Mouse (Mus musculus): ENCODE data around the gene Abhd12b. TPM values are rescaled to one million over a fixed set of nuclear protein-coding genes. Genes with fewer than 3 reads are reported as not detected.

Gene Abhd12b
- polyA plus RNA-seq, 1 experiment from 2014 or later, result 1.6 TPM

DNA sequence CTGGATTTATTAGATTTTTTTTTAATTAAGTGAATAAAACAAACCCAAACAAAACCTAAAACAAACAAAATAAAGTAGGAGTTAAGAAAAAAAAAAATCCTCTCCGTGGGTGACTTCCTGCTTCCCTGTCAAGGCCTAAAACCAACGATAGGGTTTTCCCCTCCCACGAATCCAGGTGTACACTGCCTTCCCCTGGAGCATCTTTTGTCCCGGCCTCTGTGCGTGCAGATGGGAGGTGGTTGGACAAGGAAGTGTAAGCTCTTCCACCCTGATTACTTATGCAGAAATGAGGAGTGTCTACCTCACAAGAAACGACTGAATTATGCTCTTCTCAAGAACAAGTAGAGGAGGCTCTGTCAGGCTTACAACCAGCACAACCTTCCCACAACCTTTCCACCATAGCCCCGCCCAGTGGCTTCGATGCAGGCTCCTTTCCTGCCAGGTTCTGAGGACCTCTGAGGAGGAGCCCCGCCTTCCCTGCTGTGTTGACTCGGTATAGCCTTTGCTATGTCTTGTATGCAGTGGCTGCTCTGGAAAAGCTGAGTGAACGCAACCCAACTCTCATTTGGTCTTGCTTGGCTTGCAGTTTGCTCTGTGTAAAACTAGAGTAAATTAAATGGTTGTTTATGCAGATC is 5.2 kb upstream of the Abhd12b start:
- Histone ChIP-seq H3K4me1 (replicated peaks; ENCODE audit: control insufficient read depth, insufficient read depth) (no peaks in the 10 kb centered on the region), H3K9ac (ENCODE audit: low read length) (peak overlapping the region; percentile 51; the same call in 1 of the 2 replicates), H3K9me3 (ENCODE audit: control insufficient read depth, low read length) (no peaks in the 10 kb centered on the region), H3K27ac (replicated peaks) (peak overlapping the region; percentile 63; the same call in 1 of the 2 replicates), H3K4me2 (replicated peaks; ENCODE audit: low read depth) (peak overlapping the region; percentile 58), H3K36me3 (ENCODE audit: control insufficient read depth, insufficient read depth, low read length) (no peaks in the 10 kb centered on the region), H3K27me3 (ENCODE audit: control insufficient read depth, insufficient read depth, low read length) (no peaks in the 10 kb centered on the region), H3K4me3 (ENCODE audit: low read depth, low read length) (peak overlapping the region; percentile 36)
- ATAC-seq (ENCODE audit: low FRiP score, low TSS enrichment), result peak; percentile 60; the same call in 1 of the 2 replicates
- DNase-seq (ENCODE audit: low spot score), result peak; percentile 39
- 16% methylated on average over 11 of the region's 11 CpGs for WGBS
- TF ChIP-seq EP300 (optimal IDR thresholded peaks at IDR 0.05), result no peak
- TF ChIP-seq CTCF (IDR thresholded peaks at IDR 0.05; ENCODE audit: low read depth), result no peak

DNA sequence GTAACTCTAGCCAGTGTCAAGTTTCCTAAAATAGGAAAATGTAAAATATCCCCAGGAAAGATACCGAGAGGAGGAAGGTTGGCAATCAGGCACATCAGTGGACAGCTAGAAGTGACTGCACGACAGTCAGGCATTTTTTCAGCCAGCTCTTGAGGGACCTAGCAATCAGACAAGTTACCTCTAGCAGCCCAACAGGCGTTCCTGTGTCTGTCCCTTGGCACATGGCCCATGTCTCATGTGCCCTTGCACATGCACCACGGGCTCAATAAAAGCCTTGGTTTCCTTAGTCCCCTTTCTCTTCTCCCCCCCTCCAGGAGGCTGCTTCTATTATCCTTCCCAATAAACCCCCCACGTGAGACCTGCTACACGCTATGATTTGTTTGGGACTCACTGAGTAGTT is 2.3 kb downstream of the Abhd12b start:
- Histone ChIP-seq H3K4me3 (ENCODE audit: low read depth, low read length) (no peak overlapping the region), H3K27ac (replicated peaks) (no peak overlapping the region), H3K9me3 (ENCODE audit: control insufficient read depth, low read length) (no peaks in the 10 kb centered on the region), H3K9ac (ENCODE audit: low read length) (no peak overlapping the region), H3K36me3 (ENCODE audit: control insufficient read depth, insufficient read depth, low read length) (no peaks in the 10 kb centered on the region), H3K4me2 (replicated peaks; ENCODE audit: low read depth) (no peak overlapping the region), H3K4me1 (replicated peaks; ENCODE audit: control insufficient read depth, insufficient read depth) (no peaks in the 10 kb centered on the region), H3K27me3 (ENCODE audit: control insufficient read depth, insufficient read depth, low read length) (no peaks in the 10 kb centered on the region)
- TF ChIP-seq CTCF (IDR thresholded peaks at IDR 0.05; ENCODE audit: low read depth), result no peak
- no peak for TF ChIP-seq EP300 (optimal IDR thresholded peaks at IDR 0.05)
- DNase-seq (ENCODE audit: low spot score) (no peak), ATAC-seq (ENCODE audit: low FRiP score, low TSS enrichment) (no peak)
- WGBS, result 60% methylated on average over 6 of the region's 6 CpGs

DNA sequence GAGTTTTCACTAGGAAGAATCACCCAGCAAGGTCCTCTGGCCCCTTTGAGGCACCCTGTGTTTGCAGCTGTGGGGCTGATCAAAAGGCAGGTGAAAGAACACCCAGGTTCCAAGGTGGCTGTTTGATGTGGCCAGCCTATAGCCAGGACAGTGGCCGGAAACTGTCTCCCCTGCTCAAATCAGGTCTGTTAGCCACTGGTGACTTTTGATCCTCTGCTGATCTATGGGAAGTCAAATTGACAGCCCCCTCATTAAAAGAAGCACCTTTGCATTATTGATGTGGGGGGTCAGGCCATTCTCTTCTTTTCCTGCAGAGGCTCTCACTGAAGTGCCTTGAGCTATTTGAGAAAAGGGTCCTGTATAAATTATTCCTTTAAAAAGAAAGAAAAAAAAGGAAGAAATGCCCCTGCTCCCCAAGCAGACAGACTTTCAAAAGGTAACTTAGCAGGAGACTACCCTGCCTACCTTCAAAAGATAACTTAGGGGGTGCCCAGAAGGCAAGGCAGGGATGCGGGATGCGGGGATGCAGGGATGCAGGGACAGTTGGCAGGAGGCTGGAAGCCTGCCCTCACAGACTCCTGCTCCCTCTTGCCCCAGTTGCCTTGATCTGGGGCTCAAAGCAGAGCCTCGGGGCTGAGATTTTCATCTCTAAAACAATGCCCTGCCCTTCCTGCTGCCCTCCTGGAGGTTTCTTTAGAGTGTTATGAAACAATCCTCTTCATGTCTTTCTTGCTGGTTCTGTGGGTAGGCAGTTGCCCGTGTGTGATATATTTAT is 3.5 kb downstream of the Abhd12b start:
- Histone ChIP-seq H3K9ac (ENCODE audit: low read length) (no peak overlapping the region), H3K27ac (replicated peaks) (no peak overlapping the region), H3K9me3 (ENCODE audit: control insufficient read depth, low read length) (no peaks in the 10 kb centered on the region), H3K4me3 (ENCODE audit: low read depth, low read length) (no peak overlapping the region), H3K27me3 (ENCODE audit: control insufficient read depth, insufficient read depth, low read length) (no peaks in the 10 kb centered on the region), H3K4me2 (replicated peaks; ENCODE audit: low read depth) (no peak overlapping the region), H3K36me3 (ENCODE audit: control insufficient read depth, insufficient read depth, low read length) (no peaks in the 10 kb centered on the region), H3K4me1 (replicated peaks; ENCODE audit: control insufficient read depth, insufficient read depth) (no peaks in the 10 kb centered on the region)
- WGBS, result 51% methylated on average over 5 of the region's 5 CpGs
- no peak for TF ChIP-seq CTCF (IDR thresholded peaks at IDR 0.05; ENCODE audit: low read depth)
- no peak for TF ChIP-seq EP300 (optimal IDR thresholded peaks at IDR 0.05)
- DNase-seq (ENCODE audit: low spot score), result no peak
- ATAC-seq (ENCODE audit: low FRiP score, low TSS enrichment), result no peak

DNA sequence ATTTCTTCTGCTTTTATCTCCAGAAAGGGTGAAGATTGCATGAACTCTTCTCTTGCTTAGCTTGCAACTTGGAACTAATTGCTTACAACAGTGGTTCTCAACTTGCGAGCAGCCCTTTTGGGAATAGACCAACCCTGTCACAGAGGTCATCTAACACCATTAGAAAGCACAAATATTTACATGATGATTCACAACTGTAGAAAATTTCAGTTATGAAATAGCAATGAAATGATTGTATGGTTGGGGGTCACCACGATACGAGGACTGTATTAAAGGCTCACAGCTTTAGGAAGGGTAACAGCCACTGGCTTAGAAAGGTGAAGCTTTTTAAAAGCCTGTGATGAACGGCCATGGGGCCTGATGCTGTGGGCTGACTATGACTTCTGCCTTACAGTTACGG is 7.1 kb downstream of the Abhd12b start:
- no peak for ATAC-seq (ENCODE audit: low FRiP score, low TSS enrichment)
- H3K4me2 ChIP-seq (replicated peaks; ENCODE audit: low read depth), result no peak overlapping the region
- H3K9me3 ChIP-seq (ENCODE audit: control insufficient read depth, low read length), result no peaks in the 10 kb centered on the region
- no peaks in the 10 kb centered on the region for H3K36me3 ChIP-seq (ENCODE audit: control insufficient read depth, insufficient read depth, low read length)
- H3K4me1 ChIP-seq (replicated peaks; ENCODE audit: control insufficient read depth, insufficient read depth), result no peaks in the 10 kb centered on the region; the same call in 1 of the 2 replicates
- 36% methylated on average over 5 of the region's 5 CpGs for WGBS
- no peak for DNase-seq (ENCODE audit: low spot score)
- H3K4me3 ChIP-seq (ENCODE audit: low read depth, low read length), result no peak overlapping the region
- no peak overlapping the region for H3K27ac ChIP-seq (replicated peaks)
- H3K9ac ChIP-seq (ENCODE audit: low read length), result no peak overlapping the region
- TF ChIP-seq EP300 (optimal IDR thresholded peaks at IDR 0.05) (no peak), CTCF (IDR thresholded peaks at IDR 0.05; ENCODE audit: low read depth) (no peak)
- no peaks in the 10 kb centered on the region for H3K27me3 ChIP-seq (ENCODE audit: control insufficient read depth, insufficient read depth, low read length)

DNA sequence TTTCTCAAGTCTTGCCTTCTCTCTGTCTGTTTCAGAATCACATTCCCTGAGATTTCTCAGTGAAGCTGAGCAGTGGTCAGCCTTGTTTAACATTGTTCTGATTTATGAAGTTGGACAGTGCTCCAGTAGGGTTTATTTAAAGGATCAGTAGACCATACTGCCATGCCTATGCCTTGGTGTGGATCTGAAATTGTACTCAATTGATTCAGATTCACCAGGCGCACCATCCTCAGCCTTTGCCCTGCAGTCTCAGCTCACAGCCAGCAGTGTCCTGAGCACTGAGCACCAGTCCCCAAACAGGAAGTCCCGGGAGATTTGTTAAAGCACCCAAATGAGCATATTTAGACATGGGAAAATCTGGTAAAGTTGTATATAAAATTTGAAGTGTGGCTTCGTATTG is 10.8 kb downstream of the Abhd12b start:
- 58% methylated on average over 3 of the region's 3 CpGs for WGBS
- Histone ChIP-seq H3K27ac (replicated peaks) (no peak overlapping the region), H3K4me3 (ENCODE audit: low read depth, low read length) (no peak overlapping the region), H3K9me3 (ENCODE audit: control insufficient read depth, low read length) (no peaks in the 10 kb centered on the region), H3K4me2 (replicated peaks; ENCODE audit: low read depth) (no peak overlapping the region), H3K36me3 (ENCODE audit: control insufficient read depth, insufficient read depth, low read length) (no peaks in the 10 kb centered on the region), H3K9ac (ENCODE audit: low read length) (no peak overlapping the region), H3K4me1 (replicated peaks; ENCODE audit: control insufficient read depth, insufficient read depth) (no peaks in the 10 kb centered on the region; the same call in 1 of the 2 replicates), H3K27me3 (ENCODE audit: control insufficient read depth, insufficient read depth, low read length) (no peaks in the 10 kb centered on the region)
- ATAC-seq (ENCODE audit: low FRiP score, low TSS enrichment), result no peak
- DNase-seq (ENCODE audit: low spot score), result no peak
- TF ChIP-seq EP300 (optimal IDR thresholded peaks at IDR 0.05), result no peak
- no peak for TF ChIP-seq CTCF (IDR thresholded peaks at IDR 0.05; ENCODE audit: low read depth)

DNA sequence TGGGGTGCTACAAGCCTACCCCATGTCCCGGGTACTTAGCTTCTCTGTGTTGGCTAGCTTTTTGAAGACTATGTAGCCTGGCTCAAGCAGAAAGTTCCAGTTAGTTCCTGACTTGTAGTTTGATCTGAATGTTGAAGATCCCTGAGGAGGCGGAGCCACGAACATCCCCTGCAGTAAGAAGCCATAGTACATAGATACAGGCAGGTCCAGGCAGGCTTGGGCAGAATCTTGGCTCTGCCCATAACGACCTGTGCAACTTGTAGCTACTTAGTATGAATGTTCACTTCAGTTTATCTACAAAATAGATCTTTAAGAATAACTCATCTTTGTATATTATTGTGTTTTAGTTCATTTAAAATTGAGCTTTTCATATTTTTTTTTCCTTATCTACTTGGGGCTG is 14.0 kb downstream of the Abhd12b start:
- Histone ChIP-seq H3K4me3 (ENCODE audit: low read depth, low read length) (no peak overlapping the region), H3K27ac (replicated peaks) (no peak overlapping the region), H3K27me3 (ENCODE audit: control insufficient read depth, insufficient read depth, low read length) (no peaks in the 10 kb centered on the region), H3K4me1 (replicated peaks; ENCODE audit: control insufficient read depth, insufficient read depth) (no peaks in the 10 kb centered on the region; the same call in 1 of the 2 replicates), H3K9me3 (ENCODE audit: control insufficient read depth, low read length) (no peaks in the 10 kb centered on the region), H3K36me3 (ENCODE audit: control insufficient read depth, insufficient read depth, low read length) (no peaks in the 10 kb centered on the region), H3K9ac (ENCODE audit: low read length) (no peak overlapping the region), H3K4me2 (replicated peaks; ENCODE audit: low read depth) (no peak overlapping the region)
- DNase-seq (ENCODE audit: low spot score) (no peak), ATAC-seq (ENCODE audit: low FRiP score, low TSS enrichment) (no peak)
- 83% methylated on average over 4 of the region's 4 CpGs for WGBS
- TF ChIP-seq CTCF (IDR thresholded peaks at IDR 0.05; ENCODE audit: low read depth), result no peak
- no peak for TF ChIP-seq EP300 (optimal IDR thresholded peaks at IDR 0.05)

All from stomach, postnatal 0 days (tissue).